Comparison of ENCODE assay signal across 1 mouse cellular context in genomic region chr3:107272433-107272832, GRCm38 (mm10).
A peak's percentile ranks its signal among the peaks of the same experiment; 100 is the strongest.
TF ChIP-seq lines count a peak whose summit lies in the region.

No protein-coding gene starts in this region.

TF ChIP-seq in MEL, 35 proteins besides CTCF, POLR2A, EP300 and RAD21:
- TF ChIP-seq NELFE (IDR thresholded peaks at IDR 0.05; ENCODE audit: low read depth, low read length) (no peak), NRF1 (IDR thresholded peaks at IDR 0.05; ENCODE audit: insufficient read depth, low read depth, low read length, poor library complexity, severe bottlenecking) (no peak), MAX (IDR thresholded peaks at IDR 0.05; ENCODE audit: low read length) (no peak), MAFK (IDR thresholded peaks at IDR 0.05; ENCODE audit: borderline replicate concordance, low read depth, low read length) (no peak), MYB (IDR thresholded peaks at IDR 0.05; ENCODE audit: low read depth, low read length) (no peak), USF2 (IDR thresholded peaks at IDR 0.05; ENCODE audit: borderline replicate concordance in 1 of 2, insufficient read depth in 1 of 2, low read depth in 1 of 2, low read length in 2 of 2) (no peak), TCF12 (IDR thresholded peaks at IDR 0.05; ENCODE audit: low read depth, low read length) (peak; percentile 52; the same call in 1 of the 2 replicates), USF1 (IDR thresholded peaks at IDR 0.05; ENCODE audit: low read depth, low read length) (no peak), MXI1 (IDR thresholded peaks at IDR 0.05; ENCODE audit: low read depth, low read length) (no peak), GABPA (IDR thresholded peaks at IDR 0.05; ENCODE audit: low read depth, low read length) (no peak), RCOR1 (IDR thresholded peaks at IDR 0.05; ENCODE audit: low read depth, low read length) (peak; percentile 55), HCFC1 (IDR thresholded peaks at IDR 0.05; ENCODE audit: low read depth, low read length) (no peak), GATA1 (IDR thresholded peaks at IDR 0.05; ENCODE audit: low read depth, low read length) (peak; percentile 37; the same call in 1 of the 2 replicates), ETS1 (IDR thresholded peaks at IDR 0.05; ENCODE audit: low read depth, low read length) (no peak), TAL1 (IDR thresholded peaks at IDR 0.05; ENCODE audit: low read length) (peak; percentile 26; the same call in 1 of the 2 replicates)
